Mouse (Mus musculus) lung, embryonic 16.5 days (tissue): ENCODE measurements around the gene Fam117b. TPM values are rescaled to one million over a fixed set of nuclear protein-coding genes. Genes with fewer than 3 reads are reported as not detected.

Experiments
- ATAC-seq: fragments of 200-750 bp; cut with Nextera tagmentation; 2 replicates; pipeline ENCODE4 v1.8.0; 2017; ENCODE audit warnings: low read depth, mild to moderate bottlenecking, moderate library complexity
- H3K27ac ChIP-seq: fragments of 300-500 bp; sonication (generic); 2 replicates; pipeline ENCODE4 v1.5.1; 2014; ENCODE audit warnings: mild to moderate bottlenecking, control low read depth, low read length
- H3K27me3 ChIP-seq: fragments of 300-500 bp; sonication (generic); 2 replicates; pipeline ENCODE4 v1.6.1; 2014; ENCODE audit warnings: low read depth, low read length, mixed read lengths; ENCODE audit not compliant: control insufficient read depth, insufficient read depth
- H3K36me3 ChIP-seq: fragments of 300-500 bp; sonication (generic); 2 replicates; pipeline ENCODE4 v1.6.1; 2014; ENCODE audit warnings: low read length; ENCODE audit not compliant: control insufficient read depth, insufficient read depth
- H3K4me1 ChIP-seq: fragments of 300-500 bp; sonication (generic); replicated peaks from 2 replicates; pipeline ENCODE4 v1.6.1; 2014; ENCODE audit warnings: low read length, mixed read lengths; ENCODE audit not compliant: control insufficient read depth, insufficient read depth
- H3K4me2 ChIP-seq: fragments of 300-500 bp; sonication (generic); 2 replicates; pipeline ENCODE4 v1.6.1; 2014; ENCODE audit warnings: low read depth, low read length, control low read depth
- H3K4me3 ChIP-seq: fragments of 300-500 bp; sonication (generic); 2 replicates; pipeline ENCODE4 v1.5.1; 2014; ENCODE audit warnings: mild to moderate bottlenecking, low read length, control low read depth
- H3K9ac ChIP-seq: fragments of 300-500 bp; sonication (generic); 2 replicates; pipeline ENCODE4 v1.6.1; 2014; ENCODE audit warnings: low read length, control low read depth
- H3K9me3 ChIP-seq: fragments of 300-500 bp; sonication (generic); 2 replicates; pipeline ENCODE4 v1.6.1; 2016; ENCODE audit warnings: low read length; ENCODE audit not compliant: control insufficient read depth
- WGBS: fragments of 180-500 bp; shearing (Covaris S2); extraction: QIAGEN DNeasy Blood & Tissue Kit; methylation state at CpG from one replicate; pipeline ENCODE4 v1.1.7; 2014; 5-methylcytosine and 5-hydroxymethylcytosine counted together
- polyA plus RNA-seq: library from polyadenylated mRNA; unstranded; fragments of >200 nt; fragmentation: Nextera tagmentation; extraction: Ambion mirVana; gene quantifications from 2 replicates; pipeline ENCODE4 v1.2.1, GENCODE M21; 2015

Fam117b gene
- polyA plus RNA-seq, 1 experiment from 2014 or later: 8.9 TPM

DNA sequence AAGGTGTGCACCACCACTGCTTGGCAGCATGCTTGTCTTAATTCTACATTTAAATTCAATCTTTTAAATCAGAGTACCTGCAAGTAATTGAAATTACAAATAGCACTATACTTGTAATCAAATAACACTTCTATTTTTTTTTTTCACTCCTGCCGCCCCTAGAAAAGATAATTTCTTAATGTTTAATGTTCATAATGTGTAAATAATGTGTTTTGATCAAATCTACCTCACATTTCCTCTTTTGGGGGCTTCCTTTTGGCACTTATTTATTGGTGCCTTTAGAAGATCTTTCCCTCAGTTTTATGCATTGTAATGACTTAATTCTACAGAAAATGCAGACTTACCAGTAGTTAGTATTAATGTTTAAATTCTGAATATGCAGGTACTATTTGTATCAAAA lies 10.9 kb downstream of the Fam117b start:
- 70% methylated on average over 1 of the region's 1 CpGs for WGBS
- Histone ChIP-seq H3K4me1 (0 out of 2 replicates have a peak, but pooled peaks cover 2% of the 10 kb centered on the region), H3K9me3 (peaks cover 4% of the 10 kb centered on the region; the same call in 1 of the 2 replicates), H3K9ac (no peak overlapping the region), H3K36me3 (peaks cover 5% of the 10 kb centered on the region; the same call in 1 of the 2 replicates), H3K4me2 (no peak overlapping the region), H3K27ac (no peak overlapping the region), H3K4me3 (no peak overlapping the region), H3K27me3 (no peaks in the 10 kb centered on the region)
- ATAC-seq: no peak

DNA sequence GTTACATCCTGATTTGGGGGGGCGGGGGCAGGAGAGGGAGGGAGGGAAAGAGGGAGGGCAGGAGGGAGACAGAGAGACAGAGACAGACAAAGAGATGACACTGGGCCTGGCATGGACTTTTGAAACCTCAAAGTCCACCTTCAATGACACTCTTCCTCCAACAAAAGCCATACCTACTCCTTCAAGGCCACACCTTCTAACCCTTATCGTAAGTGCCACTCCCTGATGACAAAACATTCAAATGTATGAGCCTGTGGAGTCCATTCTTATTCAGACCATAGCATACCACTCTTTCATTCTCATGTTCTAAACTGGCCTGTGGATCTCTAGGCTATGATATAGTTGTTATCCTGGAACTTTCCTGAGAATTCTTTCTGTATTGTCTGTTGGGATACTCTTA lies 11.6 kb downstream of the Fam117b start:
- Histone ChIP-seq H3K36me3 (peaks cover 5% of the 10 kb centered on the region; the same call in 1 of the 2 replicates), H3K4me2 (no peak overlapping the region), H3K4me1 (0 out of 2 replicates have a peak, but pooled peaks cover 2% of the 10 kb centered on the region), H3K9ac (no peak overlapping the region), H3K27ac (no peak overlapping the region), H3K4me3 (no peak overlapping the region), H3K9me3 (peaks cover 4% of the 10 kb centered on the region; the same call in 1 of the 2 replicates), H3K27me3 (no peaks in the 10 kb centered on the region)
- WGBS: 82% methylated on average over 2 of the region's 2 CpGs
- ATAC-seq: no peak

DNA sequence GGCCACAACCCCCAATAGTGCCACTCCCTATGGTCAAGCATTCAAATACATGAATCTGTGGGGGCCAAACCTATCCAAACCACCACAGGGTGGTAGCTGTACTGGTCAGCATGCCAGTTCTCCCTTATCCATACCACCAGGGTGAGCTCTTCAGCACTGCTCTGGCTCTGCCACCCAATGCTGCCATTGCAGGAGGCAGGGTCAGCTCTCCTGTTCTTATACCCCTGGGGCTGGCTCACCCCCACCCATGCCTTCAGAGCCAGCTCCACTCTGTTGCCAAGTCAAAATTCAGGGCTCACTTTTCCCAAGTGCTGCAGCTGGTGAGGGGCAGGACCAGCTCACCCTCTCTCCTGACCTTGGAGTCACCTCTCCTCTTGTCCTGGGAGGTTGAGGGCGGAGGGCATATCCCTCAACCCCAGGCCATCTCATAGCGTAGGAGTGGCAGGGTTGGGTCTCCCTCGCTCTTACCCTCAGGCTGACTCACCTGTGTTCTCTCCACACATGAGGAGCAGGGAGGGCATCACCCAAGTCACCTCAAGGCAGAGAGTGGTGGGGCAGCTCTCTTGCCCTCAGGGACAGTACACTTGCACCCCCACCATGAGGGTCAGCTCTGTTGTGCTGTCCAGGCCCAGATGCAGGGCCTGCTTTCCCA lies 13.3 kb downstream of the Fam117b start:
- Histone ChIP-seq H3K4me2 (no peak overlapping the region), H3K9me3 (peaks cover 4% of the 10 kb centered on the region; the same call in 1 of the 2 replicates), H3K27me3 (no peaks in the 10 kb centered on the region), H3K27ac (no peak overlapping the region), H3K9ac (no peak overlapping the region), H3K36me3 (peaks cover 5% of the 10 kb centered on the region; the same call in 1 of the 2 replicates), H3K4me1 (0 out of 2 replicates have a peak, but pooled peaks cover 7% of the 10 kb centered on the region), H3K4me3 (no peak overlapping the region)
- WGBS: 97% methylated on average over 3 of the region's 3 CpGs
- no peak for ATAC-seq

DNA sequence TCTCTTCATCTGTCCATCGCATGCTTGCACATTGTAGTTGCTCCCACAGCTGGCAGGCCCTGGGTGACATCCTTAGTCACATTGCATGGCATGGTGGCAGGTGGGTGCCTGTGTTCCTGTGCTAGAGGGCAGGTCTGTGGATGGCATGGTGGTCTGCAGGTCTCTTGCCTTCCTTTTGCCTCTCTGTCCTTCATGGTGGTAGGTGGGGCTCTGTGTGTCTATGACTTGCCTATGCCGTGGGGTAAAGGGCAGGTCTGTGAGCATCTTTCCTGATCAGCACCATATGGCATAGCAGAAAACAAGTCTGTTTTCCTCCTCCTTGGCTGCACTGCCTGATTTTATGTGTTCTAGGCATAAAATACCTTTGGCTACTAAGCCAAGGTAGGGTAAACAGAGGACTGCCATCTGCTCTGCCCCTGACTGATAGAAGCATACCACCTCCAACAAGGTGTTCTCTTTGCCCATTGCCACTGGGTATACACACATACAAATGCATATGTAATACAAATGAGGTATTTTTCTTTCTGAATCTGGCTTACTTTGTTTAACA lies 14.4 kb downstream of the Fam117b start:
- no peak overlapping the region for H3K27ac ChIP-seq
- H3K4me2 ChIP-seq: no peak overlapping the region
- H3K27me3 ChIP-seq: no peaks in the 10 kb centered on the region
- 0 out of 2 replicates have a peak, but pooled peaks cover 7% of the 10 kb centered on the region for H3K4me1 ChIP-seq
- no peak overlapping the region for H3K4me3 ChIP-seq
- no peak overlapping the region for H3K9ac ChIP-seq
- peaks cover 4% of the 10 kb centered on the region; the same call in 1 of the 2 replicates for H3K9me3 ChIP-seq
- no peak for ATAC-seq
- 86% methylated on average over 2 of the region's 2 CpGs for WGBS
- H3K36me3 ChIP-seq: peaks cover 5% of the 10 kb centered on the region; the same call in 1 of the 2 replicates

DNA sequence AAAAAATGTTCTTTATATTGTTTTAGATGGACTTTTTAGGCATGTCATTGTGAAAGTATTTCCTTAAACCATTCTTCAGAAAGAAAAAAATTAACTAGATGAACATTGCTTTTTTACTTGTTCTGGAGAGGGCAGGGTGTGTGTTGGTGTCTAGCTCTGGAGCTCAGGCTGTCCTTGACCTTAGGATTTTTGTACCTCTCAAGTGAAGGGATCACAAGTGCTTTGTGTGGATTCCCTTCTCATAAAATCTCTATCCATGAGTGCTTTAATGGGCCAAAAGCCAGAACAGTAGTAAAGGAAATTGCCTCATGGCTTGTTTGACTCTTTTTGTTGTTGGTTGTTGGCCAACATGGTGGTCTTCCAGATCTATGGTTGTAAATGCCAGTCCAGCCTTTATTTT lies 18.1 kb downstream of the Fam117b start:
- no peak overlapping the region for H3K4me3 ChIP-seq
- no peak for ATAC-seq
- no peaks in the 10 kb centered on the region for H3K27me3 ChIP-seq
- H3K9me3 ChIP-seq: no peaks in the 10 kb centered on the region
- no peak overlapping the region for H3K27ac ChIP-seq
- no peaks in the 10 kb centered on the region for H3K36me3 ChIP-seq
- H3K4me2 ChIP-seq: no peak overlapping the region
- no peak overlapping the region for H3K9ac ChIP-seq
- 0 out of 2 replicates have a peak, but pooled peaks cover 5% of the 10 kb centered on the region for H3K4me1 ChIP-seq

DNA sequence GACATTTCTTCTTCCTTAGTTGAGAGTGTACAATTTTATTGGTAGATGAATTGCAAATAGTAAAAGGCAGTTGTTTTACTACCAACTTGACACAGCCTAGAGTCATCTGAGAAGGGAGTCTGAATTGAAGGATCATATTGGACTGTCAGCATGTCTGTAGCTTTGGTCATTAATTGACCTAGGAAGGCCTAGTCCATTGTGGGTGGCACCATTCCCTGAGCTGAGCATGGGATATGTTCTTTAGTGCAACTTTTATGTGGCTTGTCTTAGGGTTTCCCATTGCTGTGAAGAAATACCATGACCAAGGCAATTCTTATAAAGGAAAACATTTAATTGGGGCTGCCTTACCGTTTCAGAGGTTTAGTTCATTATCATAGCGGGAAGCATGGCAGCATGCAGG lies 20.2 kb downstream of the Fam117b start:
- Histone ChIP-seq H3K36me3 (no peaks in the 10 kb centered on the region), H3K4me1 (0 out of 2 replicates have a peak, but pooled peaks cover 5% of the 10 kb centered on the region), H3K9me3 (no peaks in the 10 kb centered on the region), H3K9ac (no peak overlapping the region), H3K27ac (no peak overlapping the region), H3K4me3 (no peak overlapping the region), H3K4me2 (no peak overlapping the region), H3K27me3 (no peaks in the 10 kb centered on the region)
- WGBS: 95% methylated on average over 2 of the region's 2 CpGs
- ATAC-seq: no peak

GRCm38 (mm10) chr1:59941063-59941462 lies 28.3 kb downstream of the Fam117b start:
- Histone ChIP-seq H3K9me3 (no peaks in the 10 kb centered on the region), H3K27me3 (no peaks in the 10 kb centered on the region), H3K4me3 (no peak overlapping the region), H3K4me1 (peaks cover 21% of the 10 kb centered on the region), H3K9ac (no peak overlapping the region), H3K36me3 (no peaks in the 10 kb centered on the region), H3K4me2 (no peak overlapping the region), H3K27ac (no peak overlapping the region)
- ATAC-seq: no peak
- WGBS: 97% methylated on average over 1 of the region's 1 CpGs

- no peaks in the 10 kb centered on the region for H3K27me3 ChIP-seq
- H3K4me2 ChIP-seq: no peak overlapping the region
- H3K36me3 ChIP-seq: no peaks in the 10 kb centered on the region
- H3K9me3 ChIP-seq: no peaks in the 10 kb centered on the region
- H3K4me1 ChIP-seq: peaks cover 21% of the 10 kb centered on the region
- no peak overlapping the region for H3K9ac ChIP-seq
- H3K4me3 ChIP-seq: no peak overlapping the region
- peak; percentile 73 for ATAC-seq
- H3K27ac ChIP-seq: no peak overlapping the region
- 47% methylated on average over 6 of the region's 6 CpGs for WGBS
These were observed 29.4 kb downstream of the Fam117b start for GRCm38 (mm10) chr1:59942057-59942790.

- H3K27me3 ChIP-seq: no peaks in the 10 kb centered on the region
- H3K36me3 ChIP-seq: no peaks in the 10 kb centered on the region
- ATAC-seq: peak; percentile 84
- H3K4me2 ChIP-seq: no peak overlapping the region; the same call in 1 of the 2 replicates
- H3K9me3 ChIP-seq: no peaks in the 10 kb centered on the region
- H3K4me1 ChIP-seq: peaks cover 21% of the 10 kb centered on the region
- H3K27ac ChIP-seq: peak overlapping the region; percentile 69
- 11% methylated on average over 5 of the region's 5 CpGs for WGBS
- H3K9ac ChIP-seq: no peak overlapping the region
- no peak overlapping the region for H3K4me3 ChIP-seq
These were observed 31.0 kb downstream of the Fam117b start for GRCm38 (mm10) chr1:59943825-59944224.
